Mouse (Mus musculus) lung, postnatal 0 days (tissue): ENCODE data around the gene Iqck.

Source experiments
- CTCF ChIP-seq: IDR thresholded peaks from 2 replicates; pipeline ENCODE4 v1.5.1; 2016; ENCODE audit warnings: antibody characterized with exemption, mild to moderate bottlenecking
- EP300 ChIP-seq: IDR thresholded peaks from 2 replicates; pipeline ENCODE4 v1.6.1; 2016; ENCODE audit warnings: antibody characterized with exemption, mild to moderate bottlenecking, control low read depth

- TF ChIP-seq EP300 (no peak), CTCF (no peak)
These were observed 128.4 kb downstream of the Iqck start for GRCm38 (mm10) chr7:118983961-118984360.
